Comparison of ENCODE assay signal across 8 mouse cellular contexts in the genomic region with DNA sequence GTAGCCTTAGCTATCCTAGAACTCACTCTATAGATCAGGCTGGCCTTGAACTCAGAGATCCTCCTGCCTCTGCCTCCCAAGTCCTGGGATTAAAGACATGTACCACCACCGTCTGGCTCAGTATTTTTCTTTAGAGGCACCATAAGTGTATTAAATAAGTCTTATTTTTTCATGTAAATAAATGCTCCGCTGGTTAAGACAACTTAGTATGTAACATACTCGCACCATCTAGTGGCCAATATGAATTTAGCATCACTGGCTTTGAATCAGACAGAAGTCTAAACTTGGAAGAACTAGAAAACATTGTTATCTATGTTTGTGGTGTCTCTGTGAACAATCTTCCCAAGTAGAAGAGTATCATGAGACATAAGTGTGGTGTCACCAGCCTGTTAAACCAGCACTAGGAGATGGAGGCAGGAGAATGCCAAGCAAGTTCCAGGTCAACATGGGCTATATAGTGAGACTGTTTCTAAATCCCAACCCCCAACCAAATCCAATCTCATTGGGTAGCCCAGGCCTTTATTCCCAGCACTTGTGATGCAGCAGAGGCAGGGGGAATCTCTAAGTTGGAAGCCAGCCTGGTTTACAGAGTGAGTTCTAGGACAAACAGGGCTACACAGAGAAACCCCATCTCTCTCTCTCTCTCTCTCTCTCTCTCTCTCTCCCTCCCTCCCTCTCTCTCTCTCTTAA. TPM values are rescaled to one million over a fixed set of nuclear protein-coding genes. Genes with fewer than 3 reads are reported as not detected.
DNase-seq lines count a peak whose midpoint lies in the region; ATAC-seq and TF ChIP-seq lines count a peak whose summit lies in the region.

No protein-coding gene starts in this region.

- peak; percentile 92 for TF ChIP-seq CTCF in layer of hippocampus, adult 2 months (conservative IDR thresholded peaks at IDR 0.05)

- no peak overlapping the region for H3K4me2 ChIP-seq in forebrain, embryonic 16.5 days (ENCODE audit: low read length)

- H3K27me3 ChIP-seq in forebrain, embryonic 16.5 days (replicated peaks; ENCODE audit: control insufficient read depth, insufficient read depth, low read length), result no peaks in the 10 kb centered on the region

- no peaks in the 10 kb centered on the region for H3K36me3 ChIP-seq in forebrain, embryonic 16.5 days (ENCODE audit: control insufficient read depth, insufficient read depth)

- DNase-seq in frontal cortex, postnatal 25 days (ENCODE audit: low spot score in 2 of 2), result no peak
- DNase-seq in urinary bladder, postnatal 14 days (ENCODE audit: low spot score), result peak; percentile 41
- DNase-seq in urinary bladder, postnatal 36 days (ENCODE audit: low spot score in 2 of 2), result no peak
- DNase-seq in layer of hippocampus, adult 2 months (ENCODE audit: low spot score in 2 of 2), result peak; percentile 44 to 55
- DNase-seq in yolk sac, embryonic 10.5 days (ENCODE audit: low spot score), result peak; percentile 19

- no peak overlapping the region for H3K27ac ChIP-seq in forebrain, embryonic 16.5 days (ENCODE audit: low read length)
- H3K27ac ChIP-seq in layer of hippocampus, adult 2 months, result no peak overlapping the region

- peak; percentile 90 for ATAC-seq in frontal cortex, adult (ENCODE audit: low TSS enrichment)
- peak; percentile 70 for ATAC-seq in forebrain, embryonic 16.5 days
- peak; percentile 77 for ATAC-seq in megakaryocyte progenitor cell, adult 5-6 weeks (replicated peaks; ENCODE audit: poor library complexity)

- WGBS in forebrain, embryonic 16.5 days, result 16% methylated on average over 3 of the region's 3 CpGs

- H3K9ac ChIP-seq in forebrain, embryonic 16.5 days (replicated peaks; ENCODE audit: low read depth, low read length), result no peak overlapping the region

- no peaks in the 10 kb centered on the region for H3K9me3 ChIP-seq in forebrain, embryonic 16.5 days (ENCODE audit: control insufficient read depth, low read length)

- H3K4me1 ChIP-seq in forebrain, embryonic 16.5 days (replicated peaks; ENCODE audit: control insufficient read depth, insufficient read depth, low read length), result no peaks in the 10 kb centered on the region

- H3K4me3 ChIP-seq in forebrain, embryonic 16.5 days (replicated peaks; ENCODE audit: low read length), result no peak overlapping the region
- H3K4me3 ChIP-seq in layer of hippocampus, adult 2 months, result no peak overlapping the region

RNA-seq across cellular contexts. Expression of a gene that starts 33.1 kb away (rescaled TPM):
- polyA plus RNA-seq in forebrain, embryonic 16.5 days (2015; fragmentation: Nextera tagmentation; extraction: Ambion mirVana), result 78.0 and 96.6 TPM in 2 replicates
- 10 to 100 TPM; 66.2 to 66.8 TPM for total RNA-seq in layer of hippocampus, adult 2 months (2021)
- total RNA-seq in megakaryocyte progenitor cell, adult 5-6 weeks (2015), result 225 and 270 TPM in 2 replicates
- total RNA-seq in megakaryocyte progenitor cell, adult 5-6 weeks (2017), result 231 and 265 TPM in 2 replicates

Comparison
In these comparisons a context has a peak if more than half of its experiments do, and no peak if none do; other contexts are left out.
1. DNase-seq: peak in urinary bladder, postnatal 14 days (single experiment), layer of hippocampus, adult 2 months (2 of 2) and yolk sac, embryonic 10.5 days (single experiment); none in frontal cortex, postnatal 25 days (0 of 2) and urinary bladder, postnatal 36 days (0 of 2).
2. Peak in every context shown above with its lines, with median percentiles within 50 percentile points of each other: ATAC-seq.